Mouse (Mus musculus): ENCODE results near the gene Bsdc1. TPM values are rescaled to one million over a fixed set of nuclear protein-coding genes. Genes with fewer than 3 reads are reported as not detected.

Bsdc1 gene
- polyA plus RNA-seq, 2 experiments: 34.7 to 52.1 TPM

DNA sequence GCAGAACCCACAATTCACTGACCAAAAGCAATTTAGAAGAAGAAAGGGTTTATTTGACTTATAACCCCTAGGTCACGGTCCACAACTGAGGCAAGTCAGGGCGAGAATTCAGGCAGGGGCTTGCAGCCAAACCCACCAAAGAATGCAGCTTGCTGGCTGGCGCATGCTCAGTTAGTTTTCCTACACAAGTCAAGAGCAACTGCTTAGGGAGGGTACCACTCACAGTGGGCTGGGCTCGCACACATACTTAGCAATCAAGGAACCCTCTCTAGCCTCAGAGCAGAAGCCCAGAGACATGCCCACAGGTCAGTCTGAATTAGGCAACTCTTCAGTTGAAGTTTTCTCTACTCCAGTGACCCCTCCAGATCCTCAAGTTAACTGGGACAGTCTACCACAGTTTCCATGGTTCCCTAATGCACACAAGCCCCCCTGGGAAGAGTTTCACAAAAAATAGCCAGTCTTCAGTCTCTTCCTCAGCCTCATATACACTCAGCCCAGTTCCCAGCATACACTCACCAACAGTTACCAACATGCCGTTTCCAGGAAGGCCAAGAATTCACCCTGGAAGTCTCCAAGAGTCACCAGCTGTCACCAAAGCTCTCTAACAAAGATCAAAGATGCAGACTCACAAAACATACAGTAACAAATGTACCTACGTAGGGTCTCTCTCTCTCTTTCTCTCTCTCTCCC lies 49.5 kb downstream of the Bsdc1 start:
- no peaks in the 10 kb centered on the region for H3K36me3 ChIP-seq (replicated peaks; ENCODE audit: control insufficient read depth, insufficient read depth, low read depth)

GRCm38 (mm10) chr4:129511413-129512096 lies 50.2 kb downstream of the Bsdc1 start:
- Histone ChIP-seq H3K9ac (replicated peaks) (no peak overlapping the region), H3K4me1 (replicated peaks; ENCODE audit: control insufficient read depth in 2 of 2, insufficient read depth in 2 of 2, low read length in 1 of 2) (peaks cover 0 to 5% of the 10 kb centered on the region in 2 experiments; a peak in 1 of 4 replicates), H3K27me3 (ENCODE audit: control insufficient read depth, insufficient read depth, low read length) (peaks cover 13% of the 10 kb centered on the region), H3K9me3 (ENCODE audit: control insufficient read depth, low read length) (no peaks in the 10 kb centered on the region), H3K4me3 (ENCODE audit: insufficient read depth in 1 of 2, low read depth in 2 of 2, low read length in 2 of 2) (no peak overlapping the region), H3K36me3 (replicated peaks; ENCODE audit: control insufficient read depth, insufficient read depth, low read depth) (peaks cover 1% of the 10 kb centered on the region), H3K4me2 (ENCODE audit: low read depth) (no peak overlapping the region), H3K27ac (no peak overlapping the region)
- DNase-seq (ENCODE audit: low read depth in 3 of 3, low spot score in 3 of 3) (no peak), ATAC-seq (ENCODE audit: insufficient read depth) (no peak)
- WGBS (ENCODE audit: insufficient replicate concordance): 54% methylated on average over 6 of the region's 6 CpGs
- TF ChIP-seq EP300 (IDR thresholded peaks at IDR 0.05; ENCODE audit: low read depth) (no peak), CTCF (IDR thresholded peaks at IDR 0.05; ENCODE audit: low read depth) (no peak)

More for the DNA sequence above, 49.5 kb downstream of the Bsdc1 start:
- Histone ChIP-seq H3K9me3 (ENCODE audit: control insufficient read depth, low read length) (no peaks in the 10 kb centered on the region), H3K4me3 (ENCODE audit: insufficient read depth in 1 of 2, low read depth in 2 of 2, low read length in 2 of 2) (no peak overlapping the region), H3K4me2 (ENCODE audit: low read depth) (no peak overlapping the region), H3K27ac (no peak overlapping the region), H3K4me1 (replicated peaks; ENCODE audit: control insufficient read depth in 2 of 2, insufficient read depth in 2 of 2, low read length in 1 of 2) (peaks cover 0 to 5% of the 10 kb centered on the region in 2 experiments; a peak in 1 of 4 replicates), H3K27me3 (ENCODE audit: control insufficient read depth, insufficient read depth, low read length) (peaks cover 13% of the 10 kb centered on the region), H3K9ac (replicated peaks) (no peak overlapping the region)
- no peak for DNase-seq (ENCODE audit: low read depth in 3 of 3, low spot score in 3 of 3)
- ATAC-seq (ENCODE audit: insufficient read depth): no peak
- no peak for TF ChIP-seq EP300 (IDR thresholded peaks at IDR 0.05; ENCODE audit: low read depth)
- WGBS (ENCODE audit: insufficient replicate concordance): 59% methylated on average over 6 of the region's 6 CpGs

DNA sequence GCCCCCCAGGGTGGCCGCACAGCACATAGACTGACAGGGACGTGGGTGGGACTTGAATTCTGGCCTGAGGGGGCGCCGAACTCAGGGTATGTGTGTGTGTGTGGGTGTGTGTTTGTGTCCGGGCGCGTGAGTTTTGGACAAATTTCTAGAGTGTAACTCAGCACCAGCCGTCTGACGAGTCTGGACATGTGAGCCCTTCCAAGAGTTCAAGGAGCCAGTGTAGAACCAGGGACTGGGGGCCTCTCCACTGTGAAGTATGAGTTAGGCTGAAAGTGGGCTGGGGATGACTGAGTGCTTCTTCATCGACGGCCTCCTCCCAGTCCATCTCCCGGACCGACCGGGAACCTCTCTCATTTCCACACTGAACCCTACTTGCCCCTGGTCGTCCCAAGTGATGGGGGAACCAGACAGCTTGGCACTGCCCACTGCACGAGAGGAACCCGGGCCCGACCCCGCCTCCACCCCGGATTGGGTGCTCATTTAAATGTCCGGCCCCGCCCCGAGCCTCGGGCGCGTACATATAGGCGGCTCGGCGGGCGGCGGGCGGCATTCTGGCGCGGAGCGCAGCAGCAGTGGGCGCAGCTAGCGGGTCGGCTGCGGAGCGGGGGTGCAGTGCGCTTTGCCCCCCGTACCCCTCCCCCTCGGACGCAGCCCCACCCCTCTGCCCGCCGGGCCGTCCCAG lies 51.8 kb downstream of the Bsdc1 start, which contains the start of gene Marcksl1:
Marcksl1 (plus strand) TSS at position 496 of the 682 bp plus-strand sequence.
- ATAC-seq (ENCODE audit: insufficient read depth) (peak; percentile 75), DNase-seq (ENCODE audit: low read depth in 3 of 3, low spot score in 3 of 3) (peak; percentile 49 to 58 (median 55))
- Histone ChIP-seq H3K4me3 (ENCODE audit: insufficient read depth in 1 of 2, low read depth in 2 of 2, low read length in 2 of 2) (peak within 1 kb of the TSS; percentile 52 to 75), H3K27me3 (ENCODE audit: control insufficient read depth, insufficient read depth, low read length) (peaks cover 13% of the 10 kb centered on the region), H3K9me3 (ENCODE audit: control insufficient read depth, low read length) (no peaks in the 10 kb centered on the region), H3K36me3 (replicated peaks; ENCODE audit: control insufficient read depth, insufficient read depth, low read depth) (peaks cover 17% of the 10 kb centered on the region), H3K27ac (no peak within 1 kb of the TSS), H3K9ac (replicated peaks) (peak within 1 kb of the TSS; percentile 72), H3K4me1 (replicated peaks; ENCODE audit: control insufficient read depth in 2 of 2, insufficient read depth in 2 of 2, low read length in 1 of 2) (peaks cover 0 to 5% of the 10 kb centered on the region in 2 experiments; a peak in 1 of 4 replicates), H3K4me2 (ENCODE audit: low read depth) (peak within 1 kb of the TSS; percentile 97)
- whole genome bisulfite sequencing (ENCODE audit: insufficient replicate concordance): 6% methylated on average over 47 of the region's 47 CpGs
- TF ChIP-seq CTCF (IDR thresholded peaks at IDR 0.05; ENCODE audit: low read depth) (no peak), EP300 (IDR thresholded peaks at IDR 0.05; ENCODE audit: low read depth) (no peak)

GRCm38 (mm10) chr4:129513891-129514290 lies 52.5 kb downstream of the Bsdc1 start:
- Histone ChIP-seq H3K4me2 (ENCODE audit: low read depth) (peak overlapping the region; percentile 97), H3K4me3 (ENCODE audit: insufficient read depth in 1 of 2, low read depth in 2 of 2, low read length in 2 of 2) (peak overlapping the region; percentile 52 to 75), H3K4me1 (replicated peaks; ENCODE audit: control insufficient read depth in 2 of 2, insufficient read depth in 2 of 2, low read length in 1 of 2) (peaks cover 0 to 5% of the 10 kb centered on the region in 2 experiments; a peak in 1 of 4 replicates), H3K36me3 (replicated peaks; ENCODE audit: control insufficient read depth, insufficient read depth, low read depth) (peaks cover 22% of the 10 kb centered on the region), H3K9me3 (ENCODE audit: control insufficient read depth, low read length) (no peaks in the 10 kb centered on the region), H3K9ac (replicated peaks) (peak overlapping the region; percentile 72), H3K27me3 (ENCODE audit: control insufficient read depth, insufficient read depth, low read length) (peaks cover 13% of the 10 kb centered on the region), H3K27ac (no peak overlapping the region)
- under 1% methylated on average over 36 of the region's 57 CpGs for WGBS (ENCODE audit: insufficient replicate concordance)
- no peak for TF ChIP-seq CTCF (IDR thresholded peaks at IDR 0.05; ENCODE audit: low read depth)
- TF ChIP-seq EP300 (IDR thresholded peaks at IDR 0.05; ENCODE audit: low read depth): no peak
- ATAC-seq (ENCODE audit: insufficient read depth): peak; percentile 32
- no peak for DNase-seq (ENCODE audit: low read depth in 3 of 3, low spot score in 3 of 3)
